Mouse (Mus musculus) heart, embryonic 12.5 days (tissue): Measurements from ENCODE around the gene Ate1. TPM values are rescaled to one million over a fixed set of nuclear protein-coding genes. Genes with fewer than 3 reads are reported as not detected.
"Not testable (repeated sequence)": the region's sequence is repeated elsewhere in the genome, so short reads cannot be mapped to it uniquely, and the experiment has no call there.

Experiments used
- ATAC-seq: fragments of 200-750 bp; cut with Nextera tagmentation; 2 replicates; pipeline ENCODE4 v1.8.0; 2017; ENCODE audit warnings: moderate TSS enrichment, moderate library complexity; ENCODE audit not compliant: insufficient number of reproducible peaks, low FRiP score
- H3K27ac ChIP-seq: fragments of 300-500 bp; sonication (generic); 2 replicates; pipeline ENCODE4 v1.5.1; 2016; ENCODE audit warnings: mild to moderate bottlenecking, moderate library complexity; ENCODE audit not compliant: poor library complexity, severe bottlenecking
- H3K27me3 ChIP-seq: fragments of 300-500 bp; sonication (generic); replicated peaks from 2 replicates; pipeline ENCODE4 v1.6.1; 2016; ENCODE audit warnings: mild to moderate bottlenecking, moderate library complexity
- H3K36me3 ChIP-seq: fragments of 300-500 bp; sonication (generic); 2 replicates; pipeline ENCODE4 v1.6.1; 2016; ENCODE audit warnings: mild to moderate bottlenecking, moderate library complexity
- H3K4me1 ChIP-seq: fragments of 300-500 bp; sonication (generic); replicated peaks from 2 replicates; pipeline ENCODE4 v1.6.1; 2016; ENCODE audit warnings: mild to moderate bottlenecking
- H3K4me2 ChIP-seq: fragments of 300-500 bp; sonication (generic); 2 replicates; pipeline ENCODE4 v1.6.1; 2016; ENCODE audit warnings: mild to moderate bottlenecking, moderate library complexity
- H3K4me3 ChIP-seq: fragments of 300-500 bp; sonication (generic); 2 replicates; pipeline ENCODE4 v1.5.1; 2016; ENCODE audit warnings: mild to moderate bottlenecking
- H3K9ac ChIP-seq: fragments of 300-500 bp; sonication (generic); 2 replicates; pipeline ENCODE4 v1.6.1; 2016; ENCODE audit warnings: mild to moderate bottlenecking, moderate library complexity
- H3K9me3 ChIP-seq: fragments of 300-500 bp; sonication (generic); replicated peaks from 2 replicates; pipeline ENCODE4 v1.6.1; 2016; ENCODE audit warnings: mild to moderate bottlenecking, moderate library complexity
- WGBS: fragments of 180-500 bp; shearing (Covaris S2); methylation state at CpG from one replicate; pipeline ENCODE4 v1.1.7; 2016; 5-methylcytosine and 5-hydroxymethylcytosine counted together
- polyA plus RNA-seq: library from polyadenylated mRNA; unstranded; fragments of >200 nt; fragmentation: Nextera tagmentation; extraction: Ambion mirVana; gene quantifications from 2 replicates; pipeline ENCODE4 v1.2.1, GENCODE M21; 2016

Gene Ate1
- polyA plus RNA-seq, 1 experiment from 2014 or later: 62.8 TPM

- H3K9ac ChIP-seq: no peak overlapping the region
- no peak for ATAC-seq
- H3K4me3 ChIP-seq: no peak overlapping the region
- H3K4me2 ChIP-seq: no peak overlapping the region
- H3K9me3 ChIP-seq: no peaks in the 10 kb centered on the region; the same call in 1 of the 2 replicates
- no peaks in the 10 kb centered on the region for H3K27me3 ChIP-seq
- H3K27ac ChIP-seq: no peak overlapping the region
- 84% methylated on average over 8 of the region's 8 CpGs for WGBS
- no peaks in the 10 kb centered on the region for H3K36me3 ChIP-seq
- H3K4me1 ChIP-seq: peaks cover 13% of the 10 kb centered on the region
Observed at GRCm38 (mm10) chr7:130523451-130523850, 3.3 kb upstream of the Ate1 start.

GRCm38 (mm10) chr7:130520812-130521422, 748 bp upstream of the Ate1 start:
- no peak for ATAC-seq
- Histone ChIP-seq H3K36me3 (no peaks in the 10 kb centered on the region), H3K27me3 (no peaks in the 10 kb centered on the region), H3K4me3 (no peak overlapping the region), H3K9me3 (no peaks in the 10 kb centered on the region; the same call in 1 of the 2 replicates), H3K27ac (peak overlapping the region; percentile 99; the same call in 1 of the 2 replicates), H3K4me1 (peaks cover 19% of the 10 kb centered on the region), H3K4me2 (0 out of 2 replicates have a peak overlapping the region, but pooled peaks have one; percentile 1), H3K9ac (no peak overlapping the region)
- WGBS: 70% methylated on average over 14 of the region's 14 CpGs

DNA sequence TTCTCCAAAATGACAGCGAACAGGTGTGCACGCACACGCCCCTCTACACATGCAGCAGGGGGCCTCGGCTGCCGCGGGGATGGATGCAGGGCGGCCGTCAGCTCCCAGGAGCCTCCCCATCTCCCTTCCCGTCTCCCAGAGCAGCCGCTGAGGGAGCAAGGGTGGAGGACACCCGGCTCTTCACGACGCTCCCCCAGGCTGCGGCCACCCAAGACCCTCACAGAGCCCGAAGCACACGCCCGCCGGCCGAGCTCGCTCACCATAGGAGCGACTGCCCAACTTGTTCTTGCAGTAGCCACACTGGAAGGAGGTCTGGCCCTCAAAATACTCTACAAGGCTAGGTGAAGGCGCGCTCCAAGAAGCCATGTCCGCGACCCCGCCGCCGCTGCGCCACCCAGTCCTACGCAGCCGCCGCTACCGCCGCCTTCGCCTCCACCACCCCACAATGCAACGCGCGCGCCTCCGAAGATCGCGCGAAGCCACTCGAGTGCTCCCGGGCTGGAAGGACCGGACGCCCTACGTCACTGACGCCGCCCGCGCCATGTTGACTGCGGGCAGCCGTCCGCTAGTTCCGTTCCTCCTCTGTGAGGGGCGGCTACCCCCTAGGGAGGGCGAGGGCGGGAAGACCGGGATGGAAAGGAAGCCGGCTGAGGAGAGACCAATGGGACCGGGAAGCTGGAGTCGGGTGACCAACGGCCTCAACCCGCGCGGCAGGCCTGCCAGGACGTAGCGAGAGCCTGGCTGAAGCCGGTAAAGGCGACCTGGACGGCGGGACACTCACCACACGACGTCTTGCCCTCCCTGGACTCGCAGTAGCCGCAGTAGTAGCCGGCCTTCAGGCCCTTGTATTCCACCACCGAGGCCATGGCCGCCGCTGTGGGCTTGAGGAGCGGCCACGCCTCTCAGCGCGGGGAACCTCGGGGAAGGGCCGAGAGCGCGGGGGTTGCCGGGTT, 797 bp downstream of the Ate1 start:
- Histone ChIP-seq H3K36me3 (peaks cover 9% of the 10 kb centered on the region), H3K9me3 (no peaks in the 10 kb centered on the region; the same call in 1 of the 2 replicates), H3K4me1 (peaks cover 19% of the 10 kb centered on the region), H3K4me2 (peak overlapping the region; percentile 68), H3K27me3 (no peaks in the 10 kb centered on the region), H3K27ac (peak overlapping the region; percentile 99), H3K9ac (peak overlapping the region; percentile 89), H3K4me3 (peak overlapping the region; percentile 90)
- WGBS: under 1% methylated on average over 90 of the region's 90 CpGs
- peak; percentile 96 for ATAC-seq

- no peak for ATAC-seq
- peak overlapping the region; percentile 89 for H3K9ac ChIP-seq
- no peaks in the 10 kb centered on the region; the same call in 1 of the 2 replicates for H3K9me3 ChIP-seq
- H3K27me3 ChIP-seq: no peaks in the 10 kb centered on the region
- H3K36me3 ChIP-seq: peaks cover 15% of the 10 kb centered on the region
- peaks cover 19% of the 10 kb centered on the region for H3K4me1 ChIP-seq
- H3K4me2 ChIP-seq: peak overlapping the region; percentile 68
- 38% methylated on average over 26 of the region's 26 CpGs for WGBS
- peak overlapping the region; percentile 90 for H3K4me3 ChIP-seq
- peak overlapping the region; percentile 99 for H3K27ac ChIP-seq
Observed at GRCm38 (mm10) chr7:130518213-130519095, 1.7 kb downstream of the Ate1 start.

DNA sequence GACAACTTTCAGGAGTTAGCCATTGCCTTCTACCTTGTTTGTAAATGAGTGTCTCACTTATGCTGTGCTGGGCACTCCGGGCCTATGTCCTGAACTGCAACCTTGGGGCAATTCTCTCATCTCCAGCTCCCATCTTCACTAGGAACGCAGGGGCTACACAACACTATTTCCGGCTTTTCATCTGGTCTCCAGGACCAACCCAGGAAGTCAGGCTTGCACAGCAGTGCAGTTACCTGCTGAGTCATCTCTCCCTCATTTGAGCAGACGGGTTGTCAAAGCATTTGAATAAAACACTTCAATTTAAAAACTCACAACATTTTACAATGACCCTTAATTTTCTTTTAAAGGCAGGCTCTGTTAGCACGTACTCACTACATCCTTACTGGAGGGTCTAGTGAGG, 9.9 kb downstream of the Ate1 start:
- Histone ChIP-seq H3K9ac (no peak overlapping the region), H3K4me2 (no peak overlapping the region), H3K27ac (no peak overlapping the region), H3K27me3 (no peaks in the 10 kb centered on the region), H3K4me3 (no peak overlapping the region), H3K9me3 (no peaks in the 10 kb centered on the region), H3K4me1 (no peaks in the 10 kb centered on the region), H3K36me3 (peaks cover 62% of the 10 kb centered on the region)
- WGBS: 88% methylated on average over 5 of the region's 5 CpGs
- no peak for ATAC-seq

GRCm38 (mm10) chr7:130503006-130503405, 17.2 kb downstream of the Ate1 start:
- Histone ChIP-seq H3K4me1 (no peaks in the 10 kb centered on the region), H3K36me3 (peaks cover 66% of the 10 kb centered on the region), H3K9ac (no peak overlapping the region), H3K4me2 (no peak overlapping the region), H3K9me3 (no peaks in the 10 kb centered on the region), H3K4me3 (no peak overlapping the region), H3K27ac (no peak overlapping the region), H3K27me3 (no peaks in the 10 kb centered on the region)
- WGBS: 95% methylated on average over 5 of the region's 5 CpGs
- no peak for ATAC-seq

- H3K4me2 ChIP-seq: no peak overlapping the region
- ATAC-seq: no peak
- no peak overlapping the region for H3K4me3 ChIP-seq
- no peaks in the 10 kb centered on the region for H3K27me3 ChIP-seq
- no peak overlapping the region for H3K27ac ChIP-seq
- H3K36me3 ChIP-seq: peaks cover 54% of the 10 kb centered on the region
- peaks cover 4% of the 10 kb centered on the region; the same call in 1 of the 2 replicates for H3K4me1 ChIP-seq
- no peak overlapping the region for H3K9ac ChIP-seq
- WGBS: 93% methylated on average over 1 of the region's 1 CpGs
- no peaks in the 10 kb centered on the region for H3K9me3 ChIP-seq
Observed at GRCm38 (mm10) chr7:130501499-130501898, 18.7 kb downstream of the Ate1 start.

- H3K4me3 ChIP-seq: no peak overlapping the region
- no peaks in the 10 kb centered on the region for H3K27me3 ChIP-seq
- no peak overlapping the region for H3K9ac ChIP-seq
Observed at GRCm38 (mm10) chr7:130493346-130493745, 26.8 kb downstream of the Ate1 start.

DNA sequence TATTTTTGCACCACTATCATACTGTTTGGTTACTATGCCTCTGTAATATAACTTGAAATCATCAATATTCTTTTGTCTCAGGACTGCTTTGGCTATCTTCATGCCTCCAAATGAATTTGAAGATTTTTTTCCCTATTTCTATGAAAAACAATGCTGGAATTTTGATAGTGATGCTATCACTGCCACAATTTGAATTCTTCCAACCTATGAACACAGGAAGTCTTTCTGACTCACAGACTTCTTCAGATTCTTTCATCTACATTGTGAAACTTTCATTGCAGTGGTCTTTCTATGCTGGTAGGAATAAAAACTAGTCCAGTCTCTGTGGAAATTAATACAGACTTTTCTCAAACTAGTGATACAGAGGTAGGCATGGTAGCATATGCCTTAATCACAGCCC, 28.1 kb downstream of the Ate1 start:
- no peak overlapping the region for H3K4me3 ChIP-seq
- no peak for ATAC-seq
- no peaks in the 10 kb centered on the region for H3K27me3 ChIP-seq
- H3K9ac ChIP-seq: no peak overlapping the region
- no peaks in the 10 kb centered on the region for H3K4me1 ChIP-seq
- H3K36me3 ChIP-seq: peaks cover 23% of the 10 kb centered on the region
- H3K4me2 ChIP-seq: no peak overlapping the region
- 0 out of 2 replicates have a peak, but pooled peaks cover 2% of the 10 kb centered on the region for H3K9me3 ChIP-seq
- no peak overlapping the region for H3K27ac ChIP-seq

More at GRCm38 (mm10) chr7:130493346-130493745, 26.8 kb downstream of the Ate1 start:
- no peak for ATAC-seq
- peaks cover 4% of the 10 kb centered on the region; the same call in 1 of the 2 replicates for H3K4me1 ChIP-seq
- H3K4me2 ChIP-seq: no peak overlapping the region
- no peaks in the 10 kb centered on the region for H3K9me3 ChIP-seq
- peaks cover 15% of the 10 kb centered on the region for H3K36me3 ChIP-seq
- WGBS: 77% methylated on average over 3 of the region's 3 CpGs
- H3K27ac ChIP-seq: no peak overlapping the region

GRCm38 (mm10) chr7:130479003-130479402, 41.2 kb downstream of the Ate1 start:
- H3K4me2 ChIP-seq, ATAC-seq, H3K27me3 ChIP-seq, H3K9ac ChIP-seq, H3K4me3 ChIP-seq, H3K27ac ChIP-seq, H3K4me1 ChIP-seq, H3K9me3 ChIP-seq: not testable (repeated sequence)
- WGBS: 87% methylated on average over 3 of the region's 3 CpGs
- H3K36me3 ChIP-seq: peaks cover 28% of the 10 kb centered on the region; the same call in 1 of the 2 replicates
